Mouse (Mus musculus): ENCODE data around the gene Pla2g4c.

GRCm38 (mm10) chr7:13324316-13324715 is at the start of gene Pla2g4c:
- TF ChIP-seq POLR2A (IDR thresholded peaks at IDR 0.05; ENCODE audit: insufficient read depth, low read length): no peak
- no peak for TF ChIP-seq EP300 (IDR thresholded peaks at IDR 0.05; ENCODE audit: insufficient read depth, low read depth, low read length)
- TF ChIP-seq CTCF (IDR thresholded peaks at IDR 0.05; ENCODE audit: low read depth, low read length): no peak
